Comparison of ENCODE assay signal across 24 mouse cellular contexts in genomic region chr19:46563603-46564002, GRCm38 (mm10). TPM values are rescaled to one million over a fixed set of nuclear protein-coding genes. Genes with fewer than 3 reads are reported as not detected.
A peak's percentile ranks its signal among the peaks of the same experiment; 100 is the strongest.
DNase-seq lines count a peak whose midpoint lies in the region; ATAC-seq and TF ChIP-seq lines count a peak whose summit lies in the region.
"Had no signal": no experiment of that assay in that cellular context is flagged by ENCODE, and none has a peak within 500 bp of the region (broad histone marks: within the 10 kb centered on the region; RNA-seq: fewer than 3 reads in every experiment).

No protein-coding gene starts in this region.

- H3K4me3 ChIP-seq in heart, adult 2 months = no peak overlapping the region
- H3K4me3 ChIP-seq in heart, embryonic 15.5 days = no peak overlapping the region
- H3K4me3 ChIP-seq in CH12.LX (replicated peaks in 1 of 3; ENCODE audit: low read depth in 2 of 3, low read length in 2 of 3, poor library complexity in 1 of 3) = peak overlapping the region in 2 of 3 experiments; percentile 13 to 53
- H3K4me3 ChIP-seq: embryonic facial prominence, embryonic 13.5 days; erythroblast, embryonic 14.5 days; forebrain, embryonic 12.5 days; limb, embryonic 12.5 days; liver, embryonic 13.5 days; lung, embryonic 15.5 days; megakaryocyte, embryonic 14.5 days; midbrain, embryonic 15.5 days; neural tube, embryonic 12.5 days had no signal

- no peak for DNase-seq in heart, adult 2 months
- DNase-seq in heart, postnatal 14 days = no peak
- no peak for DNase-seq in heart, adult 11 months
- DNase-seq in CH12.LX (ENCODE audit: extremely low read depth) = no peak
- peak; percentile 24 for DNase-seq in brain, adult 2 months (ENCODE audit: low read depth, low spot score)
- no peak for DNase-seq in left cerebral cortex, adult 8-10 months (ENCODE audit: low spot score in 2 of 2)
- DNase-seq: adrenal gland, adult 8-10 months; embryo, embryonic 11 days; kidney, postnatal 36 days; layer of hippocampus, postnatal 36 days; liver, embryonic 13.5 days; lung, postnatal 36 days had no signal

- TF ChIP-seq CTCF in heart, adult 2 months (IDR thresholded peaks at IDR 0.05) = no peak
- no peak for TF ChIP-seq CTCF in CH12.LX (conservative IDR thresholded peaks at IDR 0.05 in 1 of 2, IDR thresholded peaks at IDR 0.05 in 1 of 2; ENCODE audit: low read depth in 2 of 2, low read length in 2 of 2)

- no peak overlapping the region for H3K4me2 ChIP-seq in heart, embryonic 15.5 days
- peak overlapping the region; percentile 95 for H3K4me2 ChIP-seq in CH12.LX (ENCODE audit: insufficient read depth, low read depth, poor library complexity, severe bottlenecking)
- H3K4me2 ChIP-seq: embryonic facial prominence, embryonic 13.5 days; forebrain, embryonic 12.5 days; limb, embryonic 12.5 days; liver, embryonic 13.5 days; lung, embryonic 15.5 days; midbrain, embryonic 15.5 days; neural tube, embryonic 12.5 days had no signal

- H3K36me3 ChIP-seq in heart, adult 2 months (ENCODE audit: control insufficient read depth, insufficient read depth, low read length) = no peaks in the 10 kb centered on the region
- no peaks in the 10 kb centered on the region for H3K36me3 ChIP-seq in heart, embryonic 15.5 days
- peaks cover 0 to 6% of the 10 kb centered on the region in 2 experiments for H3K36me3 ChIP-seq in CH12.LX (replicated peaks in 1 of 2; ENCODE audit: control insufficient read depth in 1 of 2, insufficient read depth in 1 of 2, low read length in 1 of 2)
- H3K36me3 ChIP-seq: liver, embryonic 13.5 days had no signal

- H3K79me2 ChIP-seq in heart, adult 2 months (replicated peaks; ENCODE audit: control insufficient read depth, insufficient read depth, low read length) = no peaks in the 10 kb centered on the region
- H3K79me2 ChIP-seq in CH12.LX (replicated peaks; ENCODE audit: control insufficient read depth, extremely low read depth, insufficient read depth, poor library complexity, severe bottlenecking) = no peaks in the 10 kb centered on the region

- dilution Hi-C loops in CH12.LX (cut with MboI; ENCODE audit: extremely low pct_ligation_motif_present, extremely low pct_unique_long_range_greater_than_20kb, low sequenced_read_pairs) = no loop called here

- WGBS in heart, adult 2 months = 70% methylated on average over 4 of the region's 4 CpGs
- 63% methylated on average over 4 of the region's 4 CpGs for WGBS in heart, embryonic 15.5 days

- in situ Hi-C loops in CH12.LX (cut with MboI; ENCODE audit: low pct_ligation_motif_present, low pct_unique_long_range_greater_than_20kb, low sequenced_read_pairs) = no loop called here

- intact Hi-C loops in heart, adult 2 months (cut with DNase I) = no loop called here
- intact Hi-C loops in heart, postnatal 14 days (cut with DNase I) = loop anchor here (2.0 kb wide), 1 partner anchor 35 kb away; no protein-coding TSS in a partner anchor

- peak overlapping the region; percentile 63 for H3K27ac ChIP-seq in heart, adult 2 months
- peak overlapping the region; percentile 52 for H3K27ac ChIP-seq in heart, embryonic 15.5 days
- H3K27ac ChIP-seq in CH12.LX (ENCODE audit: insufficient read depth, low read depth) = peak overlapping the region; percentile 87
- H3K27ac ChIP-seq: embryonic facial prominence, embryonic 13.5 days; forebrain, embryonic 12.5 days; hindbrain, postnatal 0 days; limb, embryonic 12.5 days; liver, embryonic 13.5 days; lung, embryonic 15.5 days; midbrain, embryonic 15.5 days; neural tube, embryonic 12.5 days had no signal

- peaks cover 4% of the 10 kb centered on the region for H3K4me1 ChIP-seq in heart, adult 2 months (ENCODE audit: control insufficient read depth, insufficient read depth, low read length)
- peaks cover 21% of the 10 kb centered on the region for H3K4me1 ChIP-seq in heart, embryonic 15.5 days (replicated peaks)
- H3K4me1 ChIP-seq in CH12.LX (ENCODE audit: control insufficient read depth in 1 of 2, insufficient read depth in 2 of 2) = peaks cover 8 to 31% of the 10 kb centered on the region in 2 experiments
- H3K4me1 ChIP-seq: forebrain, embryonic 12.5 days; lung, embryonic 15.5 days; neural tube, embryonic 12.5 days had no signal

- H3K9me3 ChIP-seq in heart, embryonic 15.5 days (replicated peaks) = no peaks in the 10 kb centered on the region
- H3K9me3 ChIP-seq in CH12.LX (replicated peaks; ENCODE audit: low read length) = no peaks in the 10 kb centered on the region
- H3K9me3 ChIP-seq: embryonic facial prominence, embryonic 13.5 days; limb, embryonic 12.5 days; liver, embryonic 13.5 days; lung, embryonic 15.5 days; megakaryocyte, embryonic 14.5 days; midbrain, embryonic 15.5 days; neural tube, embryonic 12.5 days had no signal

- no peak overlapping the region for H3K9ac ChIP-seq in heart, adult 2 months (ENCODE audit: low read depth, low read length)
- H3K9ac ChIP-seq in heart, embryonic 15.5 days = no peak overlapping the region
- peak overlapping the region; percentile 34; the same call in 1 of the 2 replicates for H3K9ac ChIP-seq in CH12.LX (ENCODE audit: insufficient read depth, low read depth)
- H3K9ac ChIP-seq: embryonic facial prominence, embryonic 13.5 days; forebrain, embryonic 12.5 days; limb, embryonic 12.5 days; liver, embryonic 13.5 days; lung, embryonic 15.5 days; midbrain, embryonic 15.5 days; neural tube, embryonic 12.5 days had no signal

- no peak for TF ChIP-seq EP300 in heart, adult 2 months (IDR thresholded peaks at IDR 0.05; ENCODE audit: insufficient read depth, low read depth, low read length)
- TF ChIP-seq EP300 in CH12.LX (IDR thresholded peaks at IDR 0.05; ENCODE audit: low read length) = no peak

- ATAC-seq in heart, embryonic 15.5 days (replicated peaks; ENCODE audit: insufficient number of reproducible peaks, insufficient read depth, low FRiP score, low read depth) = no peak
- ATAC-seq: activated CD4-positive, CD25-positive, alpha-beta regulatory T cell, adult 4 months; hindbrain, postnatal 0 days; intestine, embryonic 16.5 days; midbrain, embryonic 15.5 days had no signal

- no peaks in the 10 kb centered on the region for H3K27me3 ChIP-seq in heart, adult 2 months (ENCODE audit: control insufficient read depth, insufficient read depth, low read length)
- no peaks in the 10 kb centered on the region for H3K27me3 ChIP-seq in heart, embryonic 15.5 days
- no peaks in the 10 kb centered on the region for H3K27me3 ChIP-seq in CH12.LX (replicated peaks)
- H3K27me3 ChIP-seq: embryonic facial prominence, embryonic 13.5 days; forebrain, embryonic 12.5 days; limb, embryonic 12.5 days; liver, embryonic 13.5 days; lung, embryonic 15.5 days; megakaryocyte, embryonic 14.5 days; midbrain, embryonic 15.5 days; neural tube, embryonic 12.5 days had no signal

- TF ChIP-seq RAD21 in CH12.LX (IDR thresholded peaks at IDR 0.05; ENCODE audit: low read depth, low read length) = no peak

- TF ChIP-seq POLR2A in heart, adult 2 months (IDR thresholded peaks at IDR 0.05; ENCODE audit: insufficient read depth, low read depth, low read length) = no peak
- no peak for TF ChIP-seq POLR2A in CH12.LX (IDR thresholded peaks at IDR 0.05; ENCODE audit: low read depth, low read length)

TF ChIP-seq in CH12.LX, 34 proteins besides CTCF, POLR2A, EP300 and RAD21:
- peak; percentile 35; the same call in 1 of the 2 replicates for TF ChIP-seq NRF1 (IDR thresholded peaks at IDR 0.05; ENCODE audit: low read depth, low read length)
- no peak for TF ChIP-seq CHD1 (IDR thresholded peaks at IDR 0.05; ENCODE audit: low read depth, low read length)

RNA-seq across cellular contexts. Expression of gene Arl3, which starts 9.4 kb away (rescaled TPM):
- 10 to 100 TPM; 36.1 to 43.4 TPM for total RNA-seq in heart, adult 2 months (2021)
- polyA plus RNA-seq in heart, adult 2 months (2012; rRNA removed) = 38.3 and 57.0 TPM in 2 replicates
- total RNA-seq in heart, postnatal 14 days (2021) = 10 to 100 TPM; 29.7 to 30.0 TPM
- polyA plus RNA-seq in heart, embryonic 15.5 days (2015; fragmentation: Nextera tagmentation; extraction: Ambion mirVana) = 86.9 and 91.8 TPM in 2 replicates
- total RNA-seq in CH12.LX (2012; rRNA removed) (38.4 and 46.5 TPM in 2 replicates), CH12.LX (2014; rRNA removed) (23.7 and 24.1 TPM in 2 replicates)
- polyA plus RNA-seq in CH12.LX (2012; ENCODE audit: insufficient read length, low read depth) = 40.4 and 45.3 TPM in 2 replicates
- total RNA-seq in left cerebral cortex, adult 8-10 months (2022) = 100 to 1,000 TPM in 3 of 4 experiments, 10 to 100 TPM in 1; 94.2 to 133 (median 116) TPM

RNA-seq across cellular contexts. Expression of gene Sfxn2, which starts 9.6 kb away (rescaled TPM):
- 1 to 10 TPM; 2.4 to 3.6 TPM for total RNA-seq in heart, adult 2 months (2021)
- polyA plus RNA-seq in heart, adult 2 months (2012; rRNA removed) = 2.3 and 2.7 TPM in 2 replicates
- 1 to 10 TPM; 4.1 to 5.3 TPM for total RNA-seq in heart, postnatal 14 days (2021)
- polyA plus RNA-seq in heart, embryonic 15.5 days (2015; fragmentation: Nextera tagmentation; extraction: Ambion mirVana) = 8.8 and 10.9 TPM in 2 replicates
- total RNA-seq in CH12.LX (2012; rRNA removed) (8.5 and 9.4 TPM in 2 replicates), CH12.LX (2014; rRNA removed) (5.9 and 6.8 TPM in 2 replicates)
- polyA plus RNA-seq in CH12.LX (2012; ENCODE audit: insufficient read length, low read depth) = 11.1 and 11.8 TPM in 2 replicates
- total RNA-seq in left cerebral cortex, adult 8-10 months (2022) = 1 to 10 TPM; 4.3 to 5.6 (median 4.8) TPM

RNA-seq across cellular contexts. Expression of gene Wbp1l, which starts 35.3 kb away (rescaled TPM):
- total RNA-seq in heart, adult 2 months (2021) = 10 to 100 TPM; 53.5 to 54.2 TPM
- 39.2 and 46.2 TPM in 2 replicates for polyA plus RNA-seq in heart, adult 2 months (2012; rRNA removed)
- total RNA-seq in heart, postnatal 14 days (2021) = 10 to 100 TPM; 60.3 to 68.7 TPM
- 51.6 and 58.6 TPM in 2 replicates for polyA plus RNA-seq in heart, embryonic 15.5 days (2015; fragmentation: Nextera tagmentation; extraction: Ambion mirVana)
- 17.4 and 20.2 TPM in 2 replicates for total RNA-seq in CH12.LX (2012; rRNA removed)
- total RNA-seq in CH12.LX (2014; rRNA removed) = 10.6 and 11.6 TPM in 2 replicates
- polyA plus RNA-seq in CH12.LX (2012; ENCODE audit: insufficient read length, low read depth) = 22.3 and 23.5 TPM in 2 replicates
- total RNA-seq in left cerebral cortex, adult 8-10 months (2022) = 10 to 100 TPM; 32.7 to 41.5 (median 38.5) TPM

Comparison
In these comparisons a context has a peak if more than half of its experiments do, and no peak if none do; other contexts are left out.
1. H3K4me3 ChIP-seq: peak in CH12.LX (2 of 3); none in heart, adult 2 months (single experiment) and heart, embryonic 15.5 days (single experiment).
2. Peak in every context shown above with its lines, with median percentiles within 50 percentile points of each other: H3K27ac ChIP-seq.